Mouse (Mus musculus): ENCODE data around the gene Rc3h2.

The Rc3h2 gene

GRCm38 (mm10) chr2:37422306-37423304, at the start of gene Rc3h2:
Gene Rc3h2, minus strand, starts transcription at chr2:37422903.
- peak; percentile 87 to 92 for DNase-seq (ENCODE audit: low spot score in 2 of 2)

GRCm38 (mm10) chr2:37466266-37466665, 43.6 kb upstream of the Rc3h2 start:
- no peak for DNase-seq (ENCODE audit: low spot score in 2 of 2)

- DNase-seq (ENCODE audit: low spot score in 2 of 2), result no peak
Measured at GRCm38 (mm10) chr2:37460707-37461106, 38.0 kb upstream of the Rc3h2 start.

- DNase-seq (ENCODE audit: low spot score in 2 of 2), result peak in 1 of 2 experiments; percentile 18
Measured at GRCm38 (mm10) chr2:37452376-37452760, 29.7 kb upstream of the Rc3h2 start.

- DNase-seq (ENCODE audit: low spot score in 2 of 2), result peak; percentile 78 to 84
Measured at GRCm38 (mm10) chr2:37451667-37452375, 29.1 kb upstream of the Rc3h2 start.

- DNase-seq (ENCODE audit: low spot score in 2 of 2), result peak; percentile 93 to 94
Measured at GRCm38 (mm10) chr2:37442611-37443591, 20.2 kb upstream of the Rc3h2 start, which contains the start of the genes Zbtb26, Zbtb6 and Rabgap1. Gene Zbtb26, minus strand, starts transcription at chr2:37443135. Gene Zbtb6, minus strand, starts transcription at chr2:37443171. Gene Rabgap1, plus strand, starts transcription at chr2:37443279.

GRCm38 (mm10) chr2:37431609-37432008, 8.9 kb upstream of the Rc3h2 start:
- no peak for DNase-seq (ENCODE audit: low spot score in 2 of 2)

- DNase-seq (ENCODE audit: low spot score in 2 of 2), result peak; percentile 56 to 78
Measured at GRCm38 (mm10) chr2:37430593-37431464, 8.1 kb upstream of the Rc3h2 start.

- DNase-seq (ENCODE audit: low spot score in 2 of 2), result no peak
Measured at GRCm38 (mm10) chr2:37423671-37424070, 968 bp upstream of the Rc3h2 start.

- no peak for DNase-seq (ENCODE audit: low spot score in 2 of 2)
Measured at GRCm38 (mm10) chr2:37421903-37422302, 800 bp downstream of the Rc3h2 start.

GRCm38 (mm10) chr2:37395539-37395938, 27.2 kb downstream of the Rc3h2 start:
- DNase-seq (ENCODE audit: low spot score in 2 of 2), result no peak

- no peak for DNase-seq (ENCODE audit: low spot score in 2 of 2)
Measured at GRCm38 (mm10) chr2:37382921-37383320, 39.8 kb downstream of the Rc3h2 start.

GRCm38 (mm10) chr2:37380189-37380588, 42.5 kb downstream of the Rc3h2 start:
- DNase-seq (ENCODE audit: low spot score in 2 of 2), result peak in 1 of 2 experiments; percentile 36

- DNase-seq (ENCODE audit: low spot score in 2 of 2), result no peak
Measured at GRCm38 (mm10) chr2:37376018-37376417, 46.7 kb downstream of the Rc3h2 start.

- no peak for DNase-seq (ENCODE audit: low spot score in 2 of 2)
Measured at GRCm38 (mm10) chr2:37370651-37371050, 52.1 kb downstream of the Rc3h2 start.

- DNase-seq (ENCODE audit: low spot score in 2 of 2), result no peak
Measured at GRCm38 (mm10) chr2:37359908-37360307, 62.8 kb downstream of the Rc3h2 start.

GRCm38 (mm10) chr2:37358633-37359540, 63.8 kb downstream of the Rc3h2 start, which contains the start of gene Pdcl:
Gene Pdcl, minus strand, starts transcription at chr2:37359332.
- peak; percentile 77 to 78 for DNase-seq (ENCODE audit: low spot score in 2 of 2)

GRCm38 (mm10) chr2:37355571-37355970, 67.1 kb downstream of the Rc3h2 start:
- DNase-seq (ENCODE audit: low spot score in 2 of 2), result no peak

- DNase-seq (ENCODE audit: low spot score in 2 of 2), result no peak
Measured at GRCm38 (mm10) chr2:37351671-37352070, 71.0 kb downstream of the Rc3h2 start.

Data from frontal cortex, postnatal 25 days (tissue).